Mouse (Mus musculus) adrenal gland, postnatal 4 days (tissue): ENCODE measurements around the gene Mogat1. TPM values are rescaled to one million over a fixed set of nuclear protein-coding genes. Genes with fewer than 3 reads are reported as not detected.
"Not testable (repeated sequence)": the region's sequence is repeated elsewhere in the genome, so short reads cannot be mapped to it uniquely, and the experiment has no call there.

Source experiments
- DNase-seq, 2 experiments: peaks; one replicate each; pipeline ENCODE4 v3.0.0; 2021 to 2022; ENCODE audit warnings: low spot score in 2 of 2, mixed read lengths in 2 of 2
- total RNA-seq, 2 experiments: library from RNA; stranded (reverse); gene quantifications; 2 replicates each; pipeline ENCODE4 v1.2.3; 2021

The Mogat1 gene
- total RNA-seq, 2 experiments from 2014 or later, result 0.54 to 0.59 TPM

GRCm38 (mm10) chr1:78536310-78537164 is 25.7 kb downstream of the Mogat1 start:
- peak; percentile 49 to 50 for DNase-seq

- DNase-seq, result no peak
Measured at GRCm38 (mm10) chr1:78537494-78538010, 26.8 kb downstream of the Mogat1 start.

GRCm38 (mm10) chr1:78538396-78538795 is 27.6 kb downstream of the Mogat1 start:
- DNase-seq, result no peak

- DNase-seq, result no peak
Measured at GRCm38 (mm10) chr1:78539166-78539565, 28.4 kb downstream of the Mogat1 start.

GRCm38 (mm10) chr1:78543631-78544030 is 32.8 kb downstream of the Mogat1 start:
- not testable (repeated sequence) for DNase-seq

- DNase-seq, result no peak
Measured at GRCm38 (mm10) chr1:78546258-78546657, 35.5 kb downstream of the Mogat1 start.

GRCm38 (mm10) chr1:78548961-78549360 is 38.2 kb downstream of the Mogat1 start:
- DNase-seq, result no peak

- no peak for DNase-seq
Measured at GRCm38 (mm10) chr1:78554012-78554666, 43.3 kb downstream of the Mogat1 start.

GRCm38 (mm10) chr1:78566963-78567362 is 56.2 kb downstream of the Mogat1 start:
- no peak for DNase-seq

- DNase-seq, result no peak
Measured at GRCm38 (mm10) chr1:78567421-78567820, 56.6 kb downstream of the Mogat1 start.

GRCm38 (mm10) chr1:78567834-78568507 is 57.2 kb downstream of the Mogat1 start:
- peak in 1 of 2 experiments; percentile 10 for DNase-seq

- no peak for DNase-seq
Measured at GRCm38 (mm10) chr1:78569617-78570016, 58.8 kb downstream of the Mogat1 start.

- no peak for DNase-seq
Measured at GRCm38 (mm10) chr1:78585080-78585479, 74.3 kb downstream of the Mogat1 start.

- no peak for DNase-seq
Measured at GRCm38 (mm10) chr1:78586986-78587385, 76.2 kb downstream of the Mogat1 start.

Other genes with a start within 250 kb of the Mogat1 start
- gene Sgpp2, start 200.6 kb upstream of the Mogat1 start, total RNA-seq, result 1 to 10 TPM; 1.1 to 5.8 TPM
- gene Farsb, start 22.1 kb upstream of the Mogat1 start, total RNA-seq, result 10 to 100 TPM; 57.1 to 57.2 TPM
- gene BC035947, start 1.2 kb downstream of the Mogat1 start, total RNA-seq, result under 1 TPM; 0.17 to 0.39 TPM
- gene Acsl3, start 146.8 kb downstream of the Mogat1 start, total RNA-seq, result 10 to 100 TPM; 17.9 to 19.7 TPM
- 1 to 10 TPM; 4.7 to 6.1 TPM for gene Utp14b, start 147.0 kb downstream of the Mogat1 start, total RNA-seq